Mouse (Mus musculus) G1E (cell line): Measurements from ENCODE around the gene Camta1. TPM values are rescaled to one million over a fixed set of nuclear protein-coding genes. Genes with fewer than 3 reads are reported as not detected.

ENCODE experiments used
- ATAC-seq: 2 replicates; pipeline ENCODE4 v1.8.0; 2016; ENCODE audit warnings: mild to moderate bottlenecking; ENCODE audit not compliant: insufficient number of reproducible peaks, poor library complexity, low FRiP score, severe bottlenecking; ENCODE audit errors: extremely low read depth
- DNase-seq: peaks from one replicate; pipeline ENCODE4 v3.0.0; 2012; ENCODE audit warnings: low spot score
- H3K27me3 ChIP-seq: 2 replicates; pipeline ENCODE4 v1.6.1; 2012; ENCODE audit warnings: mild to moderate bottlenecking, low read length, inconsistent platforms; ENCODE audit not compliant: insufficient read depth
- H3K36me3 ChIP-seq: replicated peaks from 2 replicates; pipeline ENCODE3; 2012; ENCODE audit warnings: mild to moderate bottlenecking, inconsistent platforms
- H3K4me1 ChIP-seq: 2 replicates; pipeline ENCODE4 v1.6.1; 2012; ENCODE audit warnings: low read depth, low read length, inconsistent platforms, mixed read lengths; ENCODE audit not compliant: insufficient read depth
- H3K4me3 ChIP-seq: 2 replicates; pipeline ENCODE4 v1.5.1; 2012; ENCODE audit warnings: low read depth, mild to moderate bottlenecking, inconsistent platforms, low read length, moderate library complexity, mixed read lengths
- H3K9me3 ChIP-seq: replicated peaks from 2 replicates; pipeline ENCODE4 v1.6.1; 2012; ENCODE audit warnings: inconsistent platforms
- CTCF ChIP-seq: IDR thresholded peaks from 2 replicates; pipeline ENCODE4 v1.5.1; 2012; ENCODE audit warnings: low read depth, low read length, inconsistent platforms, mixed read lengths
- GATA1 ChIP-seq: IDR thresholded peaks from 2 replicates; pipeline ENCODE4 v1.6.1; 2012; ENCODE audit warnings: borderline replicate concordance, low read length, inconsistent platforms, mixed read lengths
- GATA2 ChIP-seq: IDR thresholded peaks from 2 replicates; pipeline ENCODE4 v1.6.1; 2012; ENCODE audit warnings: low read depth, low read length, inconsistent platforms, borderline replicate concordance
- POLR2AphosphoS5 ChIP-seq: IDR thresholded peaks from 2 replicates; pipeline ENCODE4 v1.6.1; 2012; ENCODE audit warnings: low read depth, low read length, inconsistent platforms; ENCODE audit not compliant: insufficient replicate concordance
- TAL1 ChIP-seq: conservative IDR thresholded peaks from 2 replicates; pipeline ENCODE4 v1.6.1; 2012; ENCODE audit warnings: low read depth, low read length, inconsistent platforms, mixed read lengths
- polyA plus RNA-seq: library from polyadenylated mRNA; stranded (reverse); fragments of >175 nt; gene quantifications from 2 replicates; pipeline ENCODE4 v1.2.3, GENCODE M21; 2012
- total RNA-seq, 2 experiments: library from RNA; stranded (forward) in 1 of 2; stranded (reverse) in 1 of 2; fragments of 200-1000 nt in 1 of 2; fragments of >200 nt in 1 of 2; fragmentation: Nextera tagmentation in 1 of 2; gene quantifications; 2 replicates each; pipeline ENCODE4 v1.2.3; 2014 to 2017

Gene Camta1
- total and polyA plus RNA-seq, 3 experiments, result 10.8 to 113 (median 25.7) TPM

GRCm38 (mm10) chr4:151147541-151147940, 714.1 kb downstream of the Camta1 start:
- Histone ChIP-seq H3K4me3 (no peak overlapping the region), H3K9me3 (peaks cover 93% of the 10 kb centered on the region), H3K36me3 (no peaks in the 10 kb centered on the region), H3K4me1 (no peaks in the 10 kb centered on the region; the same call in 1 of the 2 replicates), H3K27me3 (no peaks in the 10 kb centered on the region)
- DNase-seq, result no peak
- ATAC-seq, result no peak
- TF ChIP-seq GATA1, result no peak
- TF ChIP-seq POLR2AphosphoS5, result no peak
- TF ChIP-seq GATA2, result no peak
- TF ChIP-seq TAL1, result no peak
- no peak for TF ChIP-seq CTCF

- Histone ChIP-seq H3K9me3 (peaks cover 93% of the 10 kb centered on the region), H3K36me3 (no peaks in the 10 kb centered on the region), H3K4me3 (peak overlapping the region; percentile 40; the same call in 1 of the 2 replicates), H3K4me1 (no peaks in the 10 kb centered on the region; the same call in 1 of the 2 replicates), H3K27me3 (no peaks in the 10 kb centered on the region)
- TF ChIP-seq CTCF (no peak), TAL1 (no peak), GATA2 (no peak), POLR2AphosphoS5 (no peak), GATA1 (no peak)
- DNase-seq (no peak), ATAC-seq (no peak)
Observed at GRCm38 (mm10) chr4:151144121-151144520, 717.6 kb downstream of the Camta1 start.

- H3K4me3 ChIP-seq, result no peak overlapping the region
- H3K27me3 ChIP-seq, result no peaks in the 10 kb centered on the region
- peaks cover 95% of the 10 kb centered on the region for H3K9me3 ChIP-seq
- H3K4me1 ChIP-seq, result no peaks in the 10 kb centered on the region; the same call in 1 of the 2 replicates
- no peak for ATAC-seq
- no peak for DNase-seq
- TF ChIP-seq CTCF (0 out of 2 replicates have a peak, but pooled peaks have one; percentile 26), GATA2 (no peak), TAL1 (no peak), GATA1 (no peak), POLR2AphosphoS5 (no peak)
- H3K36me3 ChIP-seq, result no peaks in the 10 kb centered on the region
Observed at GRCm38 (mm10) chr4:151141196-151141880, 720.3 kb downstream of the Camta1 start.

GRCm38 (mm10) chr4:151140368-151140982, 721.2 kb downstream of the Camta1 start:
- peaks cover 95% of the 10 kb centered on the region for H3K9me3 ChIP-seq
- peak overlapping the region; percentile 27; the same call in 1 of the 2 replicates for H3K4me3 ChIP-seq
- no peaks in the 10 kb centered on the region for H3K36me3 ChIP-seq
- no peak for DNase-seq
- TF ChIP-seq TAL1 (no peak), CTCF (no peak), GATA2 (no peak), GATA1 (no peak), POLR2AphosphoS5 (no peak)
- ATAC-seq, result no peak
- H3K4me1 ChIP-seq, result no peaks in the 10 kb centered on the region; the same call in 1 of the 2 replicates
- no peaks in the 10 kb centered on the region for H3K27me3 ChIP-seq

- TF ChIP-seq CTCF (no peak), GATA1 (no peak), TAL1 (no peak), POLR2AphosphoS5 (no peak), GATA2 (no peak)
- H3K4me1 ChIP-seq, result no peaks in the 10 kb centered on the region
- peaks cover 95% of the 10 kb centered on the region for H3K9me3 ChIP-seq
Observed at GRCm38 (mm10) chr4:151139053-151139840, 722.4 kb downstream of the Camta1 start.

GRCm38 (mm10) chr4:151138586-151138985, 723.1 kb downstream of the Camta1 start:
- H3K4me1 ChIP-seq, result no peaks in the 10 kb centered on the region
- peaks cover 95% of the 10 kb centered on the region for H3K9me3 ChIP-seq
- no peak for DNase-seq
- H3K36me3 ChIP-seq, result no peaks in the 10 kb centered on the region
- no peak for ATAC-seq
- H3K27me3 ChIP-seq, result no peaks in the 10 kb centered on the region
- TF ChIP-seq POLR2AphosphoS5, result no peak
- no peak for TF ChIP-seq GATA2
- TF ChIP-seq GATA1, result no peak
- no peak overlapping the region for H3K4me3 ChIP-seq

More at GRCm38 (mm10) chr4:151139053-151139840, 722.4 kb downstream of the Camta1 start:
- Histone ChIP-seq H3K36me3 (no peaks in the 10 kb centered on the region), H3K27me3 (no peaks in the 10 kb centered on the region), H3K4me3 (no peak overlapping the region)
- no peak for DNase-seq
- no peak for ATAC-seq
